Mouse (Mus musculus): ENCODE results near the gene Fbxo40. TPM values are rescaled to one million over a fixed set of nuclear protein-coding genes. Genes with fewer than 3 reads are reported as not detected.

Fbxo40 gene
- polyA plus RNA-seq, 1 experiment from 2014 or later = 0.11 TPM

GRCm38 (mm10) chr16:36963415-36963814, 26.9 kb downstream of the Fbxo40 start:
- H3K9me3 ChIP-seq (ENCODE audit: control insufficient read depth, low read length) = no peaks in the 10 kb centered on the region
- no peaks in the 10 kb centered on the region for H3K27me3 ChIP-seq (ENCODE audit: control insufficient read depth, insufficient read depth, low read length)
- H3K4me3 ChIP-seq (ENCODE audit: low read depth, low read length) = no peak overlapping the region
- H3K36me3 ChIP-seq (ENCODE audit: control insufficient read depth, insufficient read depth, low read length) = no peaks in the 10 kb centered on the region
- H3K4me1 ChIP-seq (replicated peaks; ENCODE audit: control insufficient read depth, insufficient read depth, low read length) = no peaks in the 10 kb centered on the region
- H3K4me2 ChIP-seq (ENCODE audit: low read depth, low read length, severe bottlenecking) = no peak overlapping the region
- WGBS = 91% methylated on average over 4 of the region's 4 CpGs
- no peak for DNase-seq (ENCODE audit: low spot score)
- H3K9ac ChIP-seq (ENCODE audit: low read length) = no peak overlapping the region
- ATAC-seq (replicated peaks; ENCODE audit: low FRiP score) = no peak
- H3K27ac ChIP-seq (ENCODE audit: low read depth, low read length) = no peak overlapping the region

- WGBS = 35% methylated on average over 11 of the region's 11 CpGs
- Histone ChIP-seq H3K36me3 (ENCODE audit: control insufficient read depth, insufficient read depth, low read length) (no peaks in the 10 kb centered on the region), H3K4me1 (replicated peaks; ENCODE audit: control insufficient read depth, insufficient read depth, low read length) (no peaks in the 10 kb centered on the region), H3K9ac (ENCODE audit: low read length) (no peak overlapping the region), H3K4me3 (ENCODE audit: low read depth, low read length) (no peak overlapping the region), H3K27me3 (ENCODE audit: control insufficient read depth, insufficient read depth, low read length) (no peaks in the 10 kb centered on the region), H3K9me3 (ENCODE audit: control insufficient read depth, low read length) (no peaks in the 10 kb centered on the region), H3K4me2 (ENCODE audit: low read depth, low read length, severe bottlenecking) (no peak overlapping the region), H3K27ac (ENCODE audit: low read depth, low read length) (no peak overlapping the region)
- no peak for ATAC-seq (replicated peaks; ENCODE audit: low FRiP score)
- DNase-seq (ENCODE audit: low spot score) = no peak
Observed at GRCm38 (mm10) chr16:36955106-36955505, 35.2 kb downstream of the Fbxo40 start.

DNA sequence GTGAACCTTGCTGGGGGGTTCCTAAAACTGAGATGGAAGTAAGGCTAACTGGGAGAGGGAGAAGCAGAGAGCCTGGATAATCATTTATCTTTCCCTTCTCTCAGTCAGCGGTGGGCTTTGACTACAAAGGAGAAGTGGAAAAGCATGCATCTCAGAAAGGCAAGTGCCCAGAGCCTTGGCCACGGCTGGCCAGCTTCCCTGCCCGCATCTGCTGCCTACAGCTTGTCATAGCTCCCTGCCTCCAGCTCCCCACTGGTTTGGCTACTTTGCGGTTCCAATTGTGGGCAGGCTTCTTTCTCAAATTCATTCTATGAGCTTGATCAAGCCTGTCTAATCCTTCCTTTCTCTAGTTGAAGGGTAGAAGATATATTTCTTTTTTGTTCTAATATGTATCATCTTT, 39.2 kb downstream of the Fbxo40 start:
- Histone ChIP-seq H3K9me3 (ENCODE audit: control insufficient read depth, low read length) (no peaks in the 10 kb centered on the region), H3K9ac (ENCODE audit: low read length) (no peak overlapping the region), H3K36me3 (ENCODE audit: control insufficient read depth, insufficient read depth, low read length) (no peaks in the 10 kb centered on the region), H3K4me1 (replicated peaks; ENCODE audit: control insufficient read depth, insufficient read depth, low read length) (no peaks in the 10 kb centered on the region), H3K27ac (ENCODE audit: low read depth, low read length) (no peak overlapping the region), H3K4me2 (ENCODE audit: low read depth, low read length, severe bottlenecking) (no peak overlapping the region), H3K27me3 (ENCODE audit: control insufficient read depth, insufficient read depth, low read length) (no peaks in the 10 kb centered on the region; the same call in 1 of the 2 replicates), H3K4me3 (ENCODE audit: low read depth, low read length) (no peak overlapping the region)
- WGBS = 34% methylated on average over 4 of the region's 4 CpGs
- DNase-seq (ENCODE audit: low spot score) (no peak), ATAC-seq (replicated peaks; ENCODE audit: low FRiP score) (no peak)

DNA sequence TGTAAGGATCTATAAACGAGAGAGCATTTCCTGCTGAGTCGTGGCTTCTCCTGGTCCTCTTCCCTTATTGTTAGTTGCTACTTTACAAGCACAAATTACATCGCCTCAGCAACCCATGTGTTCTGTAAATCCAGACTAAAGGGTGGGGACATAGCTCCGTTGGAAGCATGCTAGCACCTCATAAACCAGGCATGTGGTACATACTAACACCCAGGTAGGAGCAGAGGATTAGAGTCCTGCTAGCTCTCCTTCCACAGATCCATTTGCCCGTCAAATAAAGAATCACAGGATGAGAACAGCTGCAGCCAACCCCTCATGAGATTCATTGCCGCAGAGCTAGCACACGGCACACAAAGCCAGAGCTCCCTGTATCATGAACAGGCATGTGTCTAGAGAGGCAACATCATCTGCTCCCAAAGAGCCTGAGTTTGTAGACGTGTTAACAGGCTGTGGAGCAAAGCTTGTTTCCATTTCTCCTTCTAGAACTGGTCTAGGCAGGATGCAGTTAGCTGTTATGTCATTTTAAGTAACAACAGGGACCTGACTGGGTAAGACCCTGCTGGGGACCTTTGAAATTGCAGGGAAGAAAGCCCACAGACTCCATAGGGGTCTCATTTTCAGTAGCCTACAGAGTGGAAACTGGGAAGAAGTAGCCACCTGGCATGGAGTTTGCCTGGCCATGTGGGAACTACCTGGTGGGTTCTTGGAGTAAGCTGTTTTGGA, 40.5 kb downstream of the Fbxo40 start:
- no peak overlapping the region for H3K9ac ChIP-seq (ENCODE audit: low read length)
- WGBS = 74% methylated on average over 8 of the region's 8 CpGs
- no peaks in the 10 kb centered on the region; the same call in 1 of the 2 replicates for H3K27me3 ChIP-seq (ENCODE audit: control insufficient read depth, insufficient read depth, low read length)
- H3K4me2 ChIP-seq (ENCODE audit: low read depth, low read length, severe bottlenecking) = no peak overlapping the region
- H3K36me3 ChIP-seq (ENCODE audit: control insufficient read depth, insufficient read depth, low read length) = no peaks in the 10 kb centered on the region
- no peak overlapping the region for H3K4me3 ChIP-seq (ENCODE audit: low read depth, low read length)
- ATAC-seq (replicated peaks; ENCODE audit: low FRiP score) = no peak
- no peaks in the 10 kb centered on the region for H3K9me3 ChIP-seq (ENCODE audit: control insufficient read depth, low read length)
- no peak for DNase-seq (ENCODE audit: low spot score)
- H3K4me1 ChIP-seq (replicated peaks; ENCODE audit: control insufficient read depth, insufficient read depth, low read length) = no peaks in the 10 kb centered on the region; the same call in 1 of the 2 replicates
- H3K27ac ChIP-seq (ENCODE audit: low read depth, low read length) = no peak overlapping the region

GRCm38 (mm10) chr16:36947646-36948197, 42.5 kb downstream of the Fbxo40 start:
- 54% methylated on average over 4 of the region's 4 CpGs for WGBS
- ATAC-seq (replicated peaks; ENCODE audit: low FRiP score) = no peak

GRCm38 (mm10) chr16:36946459-36947159, 43.7 kb downstream of the Fbxo40 start:
- Histone ChIP-seq H3K4me1 (replicated peaks; ENCODE audit: control insufficient read depth, insufficient read depth, low read length) (no peaks in the 10 kb centered on the region; the same call in 1 of the 2 replicates), H3K4me3 (ENCODE audit: low read depth, low read length) (no peak overlapping the region), H3K9ac (ENCODE audit: low read length) (no peak overlapping the region), H3K36me3 (ENCODE audit: control insufficient read depth, insufficient read depth, low read length) (no peaks in the 10 kb centered on the region), H3K27ac (ENCODE audit: low read depth, low read length) (no peak overlapping the region), H3K9me3 (ENCODE audit: control insufficient read depth, low read length) (no peaks in the 10 kb centered on the region), H3K27me3 (ENCODE audit: control insufficient read depth, insufficient read depth, low read length) (no peaks in the 10 kb centered on the region; the same call in 1 of the 2 replicates), H3K4me2 (ENCODE audit: low read depth, low read length, severe bottlenecking) (no peak overlapping the region)
- ATAC-seq (replicated peaks; ENCODE audit: low FRiP score) = no peak
- DNase-seq (ENCODE audit: low spot score) = peak; percentile 6
- 86% methylated on average over 8 of the region's 8 CpGs for WGBS

More at GRCm38 (mm10) chr16:36947646-36948197, 42.5 kb downstream of the Fbxo40 start:
- no peaks in the 10 kb centered on the region for H3K36me3 ChIP-seq (ENCODE audit: control insufficient read depth, insufficient read depth, low read length)
- no peak overlapping the region for H3K4me2 ChIP-seq (ENCODE audit: low read depth, low read length, severe bottlenecking)
- no peak overlapping the region for H3K27ac ChIP-seq (ENCODE audit: low read depth, low read length)
- no peak overlapping the region for H3K4me3 ChIP-seq (ENCODE audit: low read depth, low read length)
- H3K4me1 ChIP-seq (replicated peaks; ENCODE audit: control insufficient read depth, insufficient read depth, low read length) = no peaks in the 10 kb centered on the region; the same call in 1 of the 2 replicates
- no peak overlapping the region for H3K9ac ChIP-seq (ENCODE audit: low read length)
- H3K9me3 ChIP-seq (ENCODE audit: control insufficient read depth, low read length) = no peaks in the 10 kb centered on the region
- DNase-seq (ENCODE audit: low spot score) = peak; percentile 31
- no peaks in the 10 kb centered on the region; the same call in 1 of the 2 replicates for H3K27me3 ChIP-seq (ENCODE audit: control insufficient read depth, insufficient read depth, low read length)

DNA sequence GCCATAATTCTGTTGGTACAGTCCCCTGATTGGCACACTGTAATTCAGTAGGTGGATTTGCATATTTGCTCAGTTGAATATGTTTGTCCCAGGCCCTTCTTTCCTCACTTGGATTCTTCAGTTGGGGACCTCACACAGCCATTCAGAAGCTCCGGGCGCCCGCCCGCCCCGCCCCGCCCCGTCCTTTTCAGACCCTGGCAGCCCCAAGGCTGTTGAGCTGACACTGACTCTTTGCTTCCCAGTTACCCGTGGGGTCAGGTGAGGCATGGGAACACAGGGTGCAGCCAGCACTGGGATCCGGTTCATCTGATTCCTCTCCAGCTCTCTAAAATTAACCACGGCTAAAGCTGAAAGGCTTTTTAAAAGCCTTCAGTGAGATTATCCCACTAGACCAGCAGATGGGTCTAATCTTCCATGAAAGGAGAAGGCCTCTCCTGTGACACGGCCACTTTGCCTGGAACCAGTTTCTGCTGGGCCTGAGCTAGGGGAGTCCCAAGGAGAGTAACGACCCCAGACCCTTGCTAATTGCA, 45.3 kb downstream of the Fbxo40 start:
- Histone ChIP-seq H3K4me2 (ENCODE audit: low read depth, low read length, severe bottlenecking) (no peak overlapping the region), H3K9me3 (ENCODE audit: control insufficient read depth, low read length) (no peaks in the 10 kb centered on the region), H3K36me3 (ENCODE audit: control insufficient read depth, insufficient read depth, low read length) (no peaks in the 10 kb centered on the region), H3K4me3 (ENCODE audit: low read depth, low read length) (no peak overlapping the region), H3K27ac (ENCODE audit: low read depth, low read length) (no peak overlapping the region), H3K4me1 (replicated peaks; ENCODE audit: control insufficient read depth, insufficient read depth, low read length) (no peaks in the 10 kb centered on the region; the same call in 1 of the 2 replicates), H3K9ac (ENCODE audit: low read length) (no peak overlapping the region), H3K27me3 (ENCODE audit: control insufficient read depth, insufficient read depth, low read length) (no peaks in the 10 kb centered on the region; the same call in 1 of the 2 replicates)
- 11% methylated on average over 12 of the region's 12 CpGs for WGBS
- peak; percentile 57 for DNase-seq (ENCODE audit: low spot score)
- peak; percentile 67; the same call in 1 of the 2 replicates for ATAC-seq (replicated peaks; ENCODE audit: low FRiP score)

- Histone ChIP-seq H3K9me3 (ENCODE audit: control insufficient read depth, low read length) (no peaks in the 10 kb centered on the region), H3K27ac (ENCODE audit: low read depth, low read length) (no peak overlapping the region), H3K4me3 (ENCODE audit: low read depth, low read length) (no peak overlapping the region), H3K4me2 (ENCODE audit: low read depth, low read length, severe bottlenecking) (no peak overlapping the region), H3K36me3 (ENCODE audit: control insufficient read depth, insufficient read depth, low read length) (no peaks in the 10 kb centered on the region), H3K27me3 (ENCODE audit: control insufficient read depth, insufficient read depth, low read length) (no peaks in the 10 kb centered on the region), H3K4me1 (replicated peaks; ENCODE audit: control insufficient read depth, insufficient read depth, low read length) (no peaks in the 10 kb centered on the region; the same call in 1 of the 2 replicates), H3K9ac (ENCODE audit: low read length) (no peak overlapping the region)
- no peak for DNase-seq (ENCODE audit: low spot score)
- 88% methylated on average over 3 of the region's 3 CpGs for WGBS
- ATAC-seq (replicated peaks; ENCODE audit: low FRiP score) = no peak
Observed at GRCm38 (mm10) chr16:36943591-36943990, 46.7 kb downstream of the Fbxo40 start.
